Mouse (Mus musculus) T-helper 1 cell (primary cell): ENCODE measurements around the gene Arhgef19.

ENCODE experiments used
- in situ Hi-C: fragments of 300-600 bp; cut with MboI, MseI; formaldehyde crosslinking; loops from one replicate; pipeline ENCODE4 v1.15.1; 2025; ENCODE audit warnings: high pct_unique_total_duplicates

Gene Arhgef19

DNA sequence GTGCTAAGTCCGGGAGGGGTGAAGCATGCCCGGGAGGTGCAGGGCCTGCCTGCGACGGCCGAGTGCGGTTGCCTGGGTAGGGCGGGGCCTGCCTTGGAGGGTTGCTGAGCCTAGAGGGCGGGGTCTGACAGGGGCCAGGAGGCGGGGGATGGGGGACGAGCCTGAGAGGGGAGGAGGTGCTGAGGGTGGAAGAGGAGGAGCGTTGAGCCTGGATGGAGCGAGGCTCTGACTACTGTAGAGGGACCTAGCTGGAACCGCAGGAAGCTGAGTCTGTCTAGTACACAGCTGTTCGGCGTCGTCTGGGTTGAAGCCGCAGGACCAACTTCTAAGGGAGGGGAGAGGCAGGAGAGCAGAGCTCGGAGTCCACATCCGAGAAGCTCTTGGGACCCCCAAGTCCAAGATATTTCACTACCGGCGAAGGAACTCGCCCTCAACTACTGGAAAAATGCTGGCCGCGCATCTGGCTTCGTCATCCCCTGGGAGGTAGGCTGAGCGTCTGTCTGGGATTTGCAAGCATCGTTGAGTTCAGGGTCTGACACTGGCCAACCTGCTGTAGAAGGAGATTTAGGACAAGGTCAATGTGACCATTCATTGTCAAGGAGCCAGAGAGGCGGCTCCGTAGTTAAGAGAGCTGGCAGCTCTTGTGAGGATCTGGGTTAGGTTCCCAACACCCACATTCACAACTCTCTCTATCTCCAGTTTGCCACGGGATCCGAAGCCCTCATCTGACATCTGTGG is at the start of gene Arhgef19:
Gene Arhgef19 (plus strand): TSS at position 112 of the 738 bp plus-strand sequence.
- in situ Hi-C loops: no loop called here

DNA sequence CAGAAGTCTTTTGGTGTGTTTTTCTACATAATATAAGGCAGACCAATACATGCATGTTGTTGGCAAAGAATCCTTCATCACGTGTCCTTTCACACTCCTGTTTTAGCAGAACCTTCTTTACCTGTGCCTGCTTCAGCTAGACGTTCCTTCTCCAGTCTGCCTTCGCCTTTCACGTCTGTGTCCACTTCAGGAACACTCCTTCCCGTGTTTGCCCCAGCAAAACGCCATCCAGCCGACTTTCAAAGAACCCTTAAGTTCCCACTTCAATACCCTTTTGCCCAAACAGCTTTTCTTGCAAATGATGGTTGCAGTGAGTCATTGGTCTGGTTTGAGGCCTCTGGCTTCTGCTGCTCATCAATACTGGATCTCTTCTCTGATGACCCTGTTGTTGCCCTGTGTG is 48.0 kb upstream of the Arhgef19 start:
- in situ Hi-C loops: no loop called here

DNA sequence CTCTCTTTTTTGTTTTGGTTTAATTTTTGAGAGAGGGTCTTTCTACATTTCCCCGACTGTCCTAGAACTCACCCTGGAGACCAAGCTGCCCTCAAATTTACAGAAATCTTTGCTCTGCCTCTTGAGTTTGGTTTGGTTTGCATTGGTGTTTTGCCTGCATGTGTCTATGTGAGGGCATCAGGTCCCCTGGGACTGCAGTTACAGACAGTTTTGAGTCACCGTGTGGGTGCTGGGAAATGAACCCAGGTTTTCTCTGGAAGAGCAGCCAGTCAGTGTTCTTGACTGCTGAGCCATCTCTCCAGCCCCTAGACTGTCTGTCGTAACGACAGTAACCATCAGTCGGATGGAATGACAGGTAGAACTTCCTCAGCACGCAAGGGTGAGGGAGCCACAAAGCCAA is 44.7 kb upstream of the Arhgef19 start:
- in situ Hi-C loops: no loop called here

DNA sequence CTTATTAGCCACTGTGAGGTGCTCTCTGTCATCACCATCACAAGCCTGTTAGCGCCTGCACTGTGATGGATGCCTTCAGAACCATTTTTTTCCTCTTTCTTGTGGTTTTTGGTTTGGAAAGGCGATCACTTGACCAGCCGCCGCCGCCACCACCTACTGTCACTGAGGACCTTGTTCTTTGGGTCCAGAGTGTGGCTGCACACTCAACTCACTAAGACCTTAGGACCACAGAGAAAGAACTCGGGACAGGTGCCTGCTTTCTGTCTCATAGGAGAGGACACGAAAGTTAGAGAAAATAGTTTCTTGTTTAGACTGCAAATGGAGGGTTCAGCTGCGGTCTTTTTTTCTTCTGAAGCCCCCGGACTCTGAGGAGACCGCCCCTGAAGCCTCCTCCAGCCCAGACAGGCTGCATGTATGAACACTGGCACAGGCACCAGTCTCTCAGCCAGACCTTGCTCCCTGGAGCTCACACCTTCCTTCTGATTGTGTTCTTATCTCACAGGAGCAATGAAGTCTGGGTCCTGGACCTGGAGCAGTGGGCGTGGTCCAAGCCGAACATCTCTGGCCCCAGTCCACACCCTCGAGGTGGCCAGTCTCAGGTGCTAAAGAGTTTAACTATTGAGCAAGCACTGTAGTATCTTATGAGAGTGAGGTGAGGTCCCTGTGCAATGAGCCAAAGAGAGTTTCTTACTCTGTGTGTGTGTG is 42.2 kb upstream of the Arhgef19 start:
- in situ Hi-C loops: no loop called here

DNA sequence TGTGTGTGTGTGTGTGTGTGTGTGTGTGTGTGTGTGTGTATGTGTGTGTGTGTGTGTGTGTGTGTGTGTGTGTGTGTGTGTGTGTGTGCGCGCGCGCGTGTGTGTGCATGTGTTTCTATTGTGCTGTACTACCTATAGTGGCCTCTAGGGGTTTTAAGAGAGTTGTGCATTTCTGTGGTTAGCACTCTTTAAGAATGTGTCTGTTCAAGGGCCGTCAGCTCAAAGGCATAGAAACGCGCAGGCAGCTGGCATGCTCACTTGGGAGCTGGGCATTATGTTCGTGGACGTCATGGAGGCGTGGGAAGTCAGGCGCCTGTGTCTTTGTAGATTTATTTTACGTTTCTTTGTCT is 41.6 kb upstream of the Arhgef19 start:
- in situ Hi-C loops: no loop called here

DNA sequence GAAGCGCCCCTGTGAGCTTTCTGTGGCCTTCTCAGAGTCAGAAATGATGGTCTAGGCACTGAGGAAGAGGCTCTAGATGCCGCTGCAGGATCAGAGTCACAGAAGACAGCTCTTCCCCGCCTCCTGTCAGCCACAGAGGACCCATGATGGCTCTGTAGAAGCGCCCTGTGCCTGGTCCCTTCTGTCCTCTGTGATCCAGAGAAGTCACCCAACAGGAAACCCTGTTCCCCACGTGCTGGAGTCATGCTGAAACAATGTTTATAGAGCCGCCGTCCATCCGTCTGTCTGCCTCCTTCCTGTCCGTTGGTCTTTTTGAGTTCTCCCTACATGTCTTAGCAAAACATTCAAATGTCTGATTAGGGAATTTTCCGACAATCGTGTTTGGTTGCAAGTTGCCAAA is 38.4 kb upstream of the Arhgef19 start:
- in situ Hi-C loops: no loop called here

DNA sequence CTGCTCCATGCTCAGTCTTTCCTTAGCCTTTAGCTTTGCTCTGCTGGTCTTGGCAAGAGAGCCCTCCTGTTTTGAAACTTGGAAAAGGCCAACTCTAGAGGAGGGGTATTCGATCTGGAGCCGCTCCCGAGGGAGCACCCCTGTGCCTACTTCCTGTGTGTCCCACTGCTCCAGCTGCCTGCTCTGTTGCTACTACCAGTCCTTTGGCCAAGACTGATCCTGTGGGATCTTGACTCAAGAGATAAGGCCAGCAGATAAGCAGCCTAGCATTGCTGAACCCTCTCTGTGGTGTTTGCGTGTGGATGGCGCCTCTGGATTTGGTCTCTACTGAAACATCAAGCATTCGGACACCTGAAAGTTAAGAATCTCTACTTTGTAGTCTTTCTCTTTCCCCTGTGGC is 37.1 kb upstream of the Arhgef19 start:
- in situ Hi-C loops: no loop called here

DNA sequence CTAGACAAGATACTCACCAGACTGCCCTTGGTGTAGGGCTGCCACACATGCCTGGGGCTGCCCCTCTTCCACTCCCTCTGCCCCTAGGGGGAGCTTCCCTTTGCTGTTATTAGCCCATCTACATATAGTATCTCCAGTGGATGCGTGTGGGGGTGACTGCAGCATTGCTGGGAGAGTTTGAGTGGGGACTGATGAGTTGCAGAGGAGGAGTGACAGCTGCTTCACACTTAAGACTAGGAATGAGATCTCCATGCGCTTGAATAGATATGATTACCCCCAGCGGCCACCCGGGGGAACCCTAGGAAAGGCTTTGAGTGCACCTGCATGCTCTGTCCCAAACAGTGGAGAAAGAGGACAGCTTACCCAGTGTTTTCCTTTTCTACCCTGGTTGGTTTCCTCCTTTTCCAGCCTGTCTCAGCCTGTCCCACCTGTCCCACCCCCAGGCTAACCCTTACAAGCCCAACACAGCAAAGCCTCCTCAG is 34.7 kb upstream of the Arhgef19 start:
- in situ Hi-C loops: no loop called here

DNA sequence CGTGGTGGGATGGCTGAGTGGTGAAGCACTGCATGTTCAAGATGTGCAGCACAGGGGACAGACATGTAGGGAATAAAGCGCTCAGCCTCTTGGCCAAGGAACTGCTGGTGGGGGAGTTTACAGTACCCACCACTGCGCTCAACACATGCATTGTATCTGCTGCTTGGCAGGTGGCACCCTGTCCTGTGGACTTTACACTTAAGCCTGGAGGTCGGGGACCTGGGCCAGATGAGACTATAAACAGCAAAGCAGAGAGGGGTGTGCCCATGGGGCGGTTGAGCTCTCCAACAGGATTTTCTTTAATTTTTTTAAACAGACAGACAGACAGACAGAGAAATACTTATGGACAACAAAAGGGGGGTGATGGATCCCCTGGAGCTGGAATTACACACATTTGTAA is 32.2 kb upstream of the Arhgef19 start:
- in situ Hi-C loops: no loop called here

DNA sequence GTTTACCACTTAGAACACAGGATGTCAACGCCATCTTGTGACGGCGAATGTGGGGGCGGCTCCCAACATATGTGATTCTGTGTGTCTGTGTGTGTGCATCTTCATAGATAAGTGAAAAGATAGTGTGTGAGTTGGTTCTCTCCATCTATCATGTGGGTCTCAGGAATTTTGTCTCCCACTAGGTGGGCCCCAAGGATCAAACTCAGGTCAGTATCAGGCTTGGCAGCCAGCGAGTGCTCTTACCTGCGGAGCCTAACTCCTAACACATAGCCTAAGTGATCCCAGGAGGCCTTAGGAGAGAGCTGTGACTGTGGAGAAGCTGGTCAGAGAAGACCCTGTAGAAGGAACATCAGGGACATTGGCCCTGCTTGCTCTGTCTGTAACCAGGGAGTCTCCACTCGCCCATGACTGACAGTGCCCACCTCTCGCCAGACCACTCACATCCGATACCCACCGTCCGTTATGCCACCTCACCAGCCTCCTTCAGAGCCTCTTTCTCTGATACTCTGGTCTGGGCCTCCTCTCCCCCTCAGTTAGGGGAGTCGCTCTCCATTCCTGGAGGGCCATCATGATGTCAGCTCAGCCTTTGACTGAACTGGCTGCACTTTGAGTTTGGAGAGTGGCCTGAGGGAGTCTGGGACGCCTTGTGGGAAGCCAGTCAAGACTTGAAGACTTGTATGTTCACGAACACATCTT is 28.6 kb upstream of the Arhgef19 start:
- in situ Hi-C loops: loop anchor here (5.0 kb wide), 1 partner anchor 73 kb away; the partner anchor contains the start of gene Szrd1

DNA sequence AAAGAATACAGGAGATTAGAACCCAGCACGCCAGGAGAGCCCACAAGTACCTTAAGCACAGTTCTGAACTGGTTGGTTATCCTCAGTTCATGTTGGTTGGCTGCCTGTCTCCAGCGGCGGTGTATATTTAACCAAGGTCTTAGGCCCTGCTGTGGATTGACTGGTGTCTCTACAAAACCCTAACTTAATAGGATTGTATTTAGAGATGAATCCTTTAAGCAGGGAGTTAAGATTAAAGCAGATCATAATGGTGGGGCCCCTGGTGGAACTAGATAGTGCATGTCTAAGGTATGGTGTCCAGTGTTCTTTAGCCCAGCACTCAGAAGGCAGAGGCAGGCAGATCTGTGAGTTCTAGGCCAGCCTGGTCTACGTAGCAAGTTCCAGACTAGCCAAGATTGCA is 27.7 kb upstream of the Arhgef19 start:
- in situ Hi-C loops: loop anchor here (5.0 kb wide), 1 partner anchor 74 kb away; the partner anchor contains the start of gene Szrd1

DNA sequence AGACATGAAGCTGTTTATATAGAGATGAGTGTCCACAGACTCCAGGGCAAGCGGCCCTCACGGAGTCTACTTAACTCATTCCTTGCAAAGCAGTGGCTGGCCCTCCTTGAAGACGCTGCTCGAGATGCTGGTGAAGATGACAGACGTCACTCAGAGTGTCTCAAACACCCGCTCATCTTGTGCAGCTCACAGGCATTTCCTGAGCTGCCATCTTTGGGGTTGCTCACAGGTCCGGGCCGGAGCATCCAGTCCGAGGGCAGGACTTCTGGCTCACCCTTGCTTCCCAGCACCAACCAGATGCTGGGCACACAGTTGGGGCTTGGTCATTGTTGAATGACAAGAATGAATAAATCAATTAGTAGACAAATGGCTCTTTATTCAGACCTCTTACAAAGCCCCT is 26.4 kb upstream of the Arhgef19 start:
- in situ Hi-C loops: loop anchor here (5.0 kb wide), 1 partner anchor 76 kb away; the partner anchor contains the start of gene Szrd1

DNA sequence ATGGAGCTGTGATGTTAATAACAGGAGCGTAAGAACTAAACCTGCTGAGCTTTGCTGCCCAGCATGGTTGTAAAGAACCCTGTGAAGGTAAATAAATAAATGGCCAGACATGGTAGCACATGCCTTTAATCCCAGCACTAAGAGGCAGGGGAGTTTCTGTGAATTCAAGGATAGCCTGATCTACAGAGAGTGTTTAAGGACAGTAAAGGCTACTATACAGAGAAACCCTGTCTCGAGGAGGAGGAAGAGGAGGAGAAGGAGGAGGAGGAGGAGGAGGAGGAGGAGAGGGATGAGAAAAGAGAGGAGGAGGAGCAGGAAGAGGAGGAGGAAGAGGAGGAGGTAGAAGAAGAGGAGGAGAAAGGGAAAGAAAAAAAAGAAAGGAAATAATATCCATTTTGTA is 26.0 kb upstream of the Arhgef19 start:
- in situ Hi-C loops: loop anchor here (5.0 kb wide), 1 partner anchor 76 kb away; the partner anchor contains the start of gene Szrd1

DNA sequence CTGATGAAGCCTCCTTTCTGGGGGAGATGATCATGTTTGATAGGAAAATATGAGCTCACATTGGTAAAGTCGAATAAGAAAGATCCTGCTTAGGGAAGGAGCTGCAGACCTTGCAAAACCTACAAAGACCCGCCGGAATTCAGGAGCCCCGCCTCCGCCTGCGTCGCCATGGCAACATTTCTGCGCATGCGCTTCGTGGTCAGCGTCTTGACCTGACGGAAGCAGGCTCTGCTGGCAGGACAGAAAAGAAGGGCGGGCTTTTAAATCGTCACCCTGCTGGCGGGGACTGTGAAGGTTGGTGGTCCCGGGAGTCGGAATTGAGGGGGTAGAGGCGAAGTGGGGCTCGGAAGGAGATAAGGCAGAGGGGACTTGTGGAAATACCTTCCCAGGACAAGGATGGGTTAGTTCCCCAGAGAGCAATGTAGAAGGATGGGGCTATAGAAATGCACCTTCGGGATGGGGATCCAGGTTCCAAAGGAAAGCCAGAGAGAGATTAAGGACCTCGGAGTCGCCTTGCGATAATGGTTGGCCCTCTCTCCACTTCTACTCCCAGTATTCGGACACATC is 25.4 kb upstream of the Arhgef19 start, which contains the start of gene Rsg1:
Gene Rsg1 (plus strand): TSS at position 187 of the 567 bp plus-strand sequence.
- in situ Hi-C loops: loop anchor here (5.0 kb wide), 1 partner anchor 77 kb away; the partner anchor contains the start of gene Szrd1

DNA sequence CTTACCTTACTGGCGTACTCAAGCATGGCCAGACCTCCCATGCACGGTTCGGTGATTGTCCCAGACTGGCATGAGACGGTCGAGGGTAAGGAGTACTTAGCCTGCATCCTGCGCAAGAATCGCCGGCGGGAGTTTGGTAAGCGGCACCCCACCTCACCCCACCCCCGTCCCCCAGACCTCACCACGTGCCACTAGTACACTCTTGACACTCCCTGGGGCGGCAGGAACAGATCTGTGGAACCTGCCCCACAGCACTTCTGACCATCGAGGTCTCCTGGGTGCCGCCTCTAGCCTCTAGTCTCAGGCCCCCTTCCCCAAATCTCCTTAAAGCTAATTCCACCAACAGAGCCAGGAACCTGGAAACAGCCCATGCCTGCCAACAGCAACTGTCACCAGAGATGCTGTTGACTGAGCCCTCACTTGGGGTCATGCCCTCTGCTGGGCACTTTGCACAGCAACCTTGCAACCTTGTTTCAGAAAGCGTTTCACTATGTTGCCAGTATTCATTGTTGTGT is 24.9 kb upstream of the Arhgef19 start:
- in situ Hi-C loops: loop anchor here (5.0 kb wide), 1 partner anchor 77 kb away; the partner anchor contains the start of gene Szrd1

DNA sequence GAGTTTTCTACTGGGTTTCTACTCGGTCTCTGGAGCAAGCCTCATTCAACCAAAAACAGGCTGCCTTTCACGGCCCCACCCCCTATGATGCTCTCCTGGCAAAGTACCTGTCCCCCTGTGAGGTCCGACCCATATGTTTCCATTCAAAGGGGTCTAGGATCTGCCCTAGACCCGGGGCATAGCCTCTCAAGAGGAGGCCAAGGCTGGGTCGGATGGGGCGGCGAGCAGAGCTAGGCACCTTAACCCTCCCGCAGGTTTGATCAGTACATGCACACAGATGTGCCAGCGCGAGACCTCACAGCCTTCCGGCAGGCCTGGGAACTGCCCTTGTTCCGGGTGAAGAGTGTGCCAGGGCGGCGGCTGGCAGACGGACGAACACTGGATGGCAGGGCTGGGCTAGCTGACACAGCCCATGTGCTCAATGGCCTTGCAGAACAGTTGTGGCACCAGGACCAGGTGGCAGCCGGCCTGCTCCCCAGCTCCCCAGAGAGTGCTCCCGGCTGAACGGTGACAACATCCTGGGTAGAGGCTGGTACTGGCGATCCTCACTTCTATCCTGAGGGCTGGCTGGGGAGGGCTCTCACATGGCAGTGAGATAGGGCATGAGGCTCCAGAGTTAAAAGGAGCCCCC is 19.6 kb upstream of the Arhgef19 start:
- in situ Hi-C loops: no loop called here

DNA sequence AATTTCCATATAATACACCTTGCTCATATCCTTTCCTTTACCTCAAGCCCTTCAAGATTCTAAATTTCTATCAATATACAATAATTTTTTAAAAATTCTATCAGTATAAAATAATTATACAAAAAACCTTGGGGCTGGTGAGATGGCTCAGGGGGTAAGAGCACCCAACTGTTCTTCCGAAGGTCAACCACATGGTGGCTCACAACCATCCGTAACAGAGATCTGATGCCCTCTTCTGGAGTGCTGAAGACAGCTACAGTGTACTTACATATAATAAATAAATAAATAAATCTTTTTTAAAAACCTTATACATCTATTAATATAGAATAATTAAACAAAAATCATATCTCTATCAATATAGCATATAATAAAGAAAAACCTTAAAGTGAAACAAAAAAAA is 17.5 kb upstream of the Arhgef19 start:
- in situ Hi-C loops: no loop called here

DNA sequence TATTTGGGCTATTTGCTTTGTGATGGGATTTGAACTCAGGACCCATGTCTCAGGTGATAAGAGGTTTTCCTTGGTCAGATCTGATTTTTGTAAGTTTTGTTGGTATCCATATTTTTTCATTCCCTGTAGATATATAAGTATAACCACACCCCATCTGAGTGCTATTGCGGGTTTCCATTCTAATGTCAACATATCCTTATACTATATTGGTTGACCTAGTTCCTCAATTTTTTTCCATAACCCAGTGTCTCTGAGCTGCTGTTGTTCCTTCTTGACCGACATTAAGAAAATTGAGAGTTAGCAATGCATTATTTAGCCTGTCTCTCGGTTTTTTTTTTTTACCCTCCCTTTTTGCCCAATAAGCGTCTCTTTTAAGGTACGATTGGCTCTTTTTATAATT is 16.5 kb upstream of the Arhgef19 start:
- in situ Hi-C loops: no loop called here

DNA sequence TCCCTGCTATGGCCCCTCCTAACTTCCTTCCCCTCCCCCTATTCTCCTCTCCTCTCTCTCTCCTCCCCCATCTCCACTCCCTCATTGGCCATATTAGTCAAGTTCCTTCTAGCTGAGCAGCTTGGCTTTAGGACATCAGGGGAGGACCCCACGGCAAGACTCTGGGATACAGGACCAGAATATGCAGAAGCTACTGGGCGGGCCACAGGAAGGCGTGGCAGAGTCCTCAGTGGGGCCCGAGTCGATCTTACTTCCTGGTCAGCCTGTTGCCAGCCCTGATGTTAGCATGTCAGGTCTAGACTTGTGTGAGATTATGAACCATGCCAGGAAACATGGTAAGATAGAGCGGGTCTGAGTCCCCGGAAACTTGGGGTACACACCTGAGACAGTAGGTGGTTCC is 10.6 kb upstream of the Arhgef19 start:
- in situ Hi-C loops: no loop called here

DNA sequence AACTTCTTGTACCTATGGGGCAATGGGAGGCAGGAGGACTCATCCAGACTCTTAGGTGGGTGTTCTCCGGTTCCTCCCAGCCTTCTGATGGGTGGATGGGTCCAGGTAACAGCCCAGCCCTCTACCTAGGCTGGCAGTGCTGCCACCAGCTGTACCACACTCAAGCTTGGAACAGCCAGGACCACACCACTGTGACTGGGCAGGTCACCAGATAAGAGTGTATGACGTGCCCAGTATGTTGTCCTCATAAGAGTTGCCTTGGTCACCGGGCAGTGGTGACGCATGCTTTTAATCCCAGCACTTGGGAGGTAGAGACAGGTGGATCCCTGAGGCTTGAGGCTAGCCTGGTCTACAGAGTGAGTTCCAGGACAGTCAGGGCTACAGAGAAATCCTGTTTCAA is 6.1 kb upstream of the Arhgef19 start:
- in situ Hi-C loops: no loop called here

DNA sequence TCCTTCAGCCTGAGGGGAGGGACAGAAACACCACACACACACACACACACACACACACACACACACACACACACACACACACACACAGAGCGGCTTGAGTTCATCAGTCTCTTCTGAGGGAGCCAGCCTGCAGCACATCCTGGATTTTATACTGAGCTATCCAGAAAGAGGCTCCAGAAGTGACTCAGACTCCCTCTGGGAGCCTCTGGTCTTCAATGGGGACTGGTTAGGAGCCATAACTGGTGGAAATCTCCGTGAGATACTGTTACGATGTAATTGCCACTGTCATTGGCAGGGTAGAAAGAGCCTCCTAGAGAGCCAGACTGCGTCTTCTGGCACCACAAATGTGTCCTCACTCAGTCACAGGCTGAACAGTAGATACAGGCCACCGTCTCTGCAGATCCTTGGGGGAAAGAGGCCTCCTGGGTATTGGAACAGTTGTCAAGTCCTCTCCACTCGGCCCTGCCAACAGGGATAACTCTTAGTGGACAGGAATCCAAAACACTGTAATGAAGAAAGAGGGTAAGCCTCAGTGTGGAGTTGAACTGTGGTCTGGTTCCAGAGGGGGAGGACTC is 3.7 kb upstream of the Arhgef19 start:
- in situ Hi-C loops: no loop called here
